Mouse (Mus musculus): ENCODE data around the gene Olfr971.
"Not testable (repeated sequence)": the region's sequence is repeated elsewhere in the genome, so short reads cannot be mapped to it uniquely, and the experiment has no call there.

- TF ChIP-seq EP300 (optimal IDR thresholded peaks at IDR 0.05); CTCF (IDR thresholded peaks at IDR 0.05; ENCODE audit: low read depth): not testable (repeated sequence)
Observed at GRCm38 (mm10) chr9:39836576-39836975, at the start of gene Olfr971.
